Mouse (Mus musculus) heart, embryonic 12.5 days (tissue): ENCODE measurements around the gene App. TPM values are rescaled to one million over a fixed set of nuclear protein-coding genes. Genes with fewer than 3 reads are reported as not detected.

Experiments
- ATAC-seq: fragments of 200-750 bp; cut with Nextera tagmentation; 2 replicates; pipeline ENCODE4 v1.8.0; 2017; ENCODE audit warnings: moderate TSS enrichment, moderate library complexity; ENCODE audit not compliant: insufficient number of reproducible peaks, low FRiP score
- H3K27ac ChIP-seq: fragments of 300-500 bp; sonication (generic); 2 replicates; pipeline ENCODE4 v1.5.1; 2016; ENCODE audit warnings: mild to moderate bottlenecking, moderate library complexity; ENCODE audit not compliant: poor library complexity, severe bottlenecking
- H3K27me3 ChIP-seq: fragments of 300-500 bp; sonication (generic); replicated peaks from 2 replicates; pipeline ENCODE4 v1.6.1; 2016; ENCODE audit warnings: mild to moderate bottlenecking, moderate library complexity
- H3K36me3 ChIP-seq: fragments of 300-500 bp; sonication (generic); 2 replicates; pipeline ENCODE4 v1.6.1; 2016; ENCODE audit warnings: mild to moderate bottlenecking, moderate library complexity
- H3K4me1 ChIP-seq: fragments of 300-500 bp; sonication (generic); replicated peaks from 2 replicates; pipeline ENCODE4 v1.6.1; 2016; ENCODE audit warnings: mild to moderate bottlenecking
- H3K4me2 ChIP-seq: fragments of 300-500 bp; sonication (generic); 2 replicates; pipeline ENCODE4 v1.6.1; 2016; ENCODE audit warnings: mild to moderate bottlenecking, moderate library complexity
- H3K4me3 ChIP-seq: fragments of 300-500 bp; sonication (generic); 2 replicates; pipeline ENCODE4 v1.5.1; 2016; ENCODE audit warnings: mild to moderate bottlenecking
- H3K9ac ChIP-seq: fragments of 300-500 bp; sonication (generic); 2 replicates; pipeline ENCODE4 v1.6.1; 2016; ENCODE audit warnings: mild to moderate bottlenecking, moderate library complexity
- H3K9me3 ChIP-seq: fragments of 300-500 bp; sonication (generic); replicated peaks from 2 replicates; pipeline ENCODE4 v1.6.1; 2016; ENCODE audit warnings: mild to moderate bottlenecking, moderate library complexity
- WGBS: fragments of 180-500 bp; shearing (Covaris S2); methylation state at CpG from one replicate; pipeline ENCODE4 v1.1.7; 2016; 5-methylcytosine and 5-hydroxymethylcytosine counted together
- polyA plus RNA-seq: library from polyadenylated mRNA; unstranded; fragments of >200 nt; fragmentation: Nextera tagmentation; extraction: Ambion mirVana; gene quantifications from 2 replicates; pipeline ENCODE4 v1.2.1, GENCODE M21; 2016

The App gene
- polyA plus RNA-seq, 1 experiment from 2014 or later: 202 TPM

DNA sequence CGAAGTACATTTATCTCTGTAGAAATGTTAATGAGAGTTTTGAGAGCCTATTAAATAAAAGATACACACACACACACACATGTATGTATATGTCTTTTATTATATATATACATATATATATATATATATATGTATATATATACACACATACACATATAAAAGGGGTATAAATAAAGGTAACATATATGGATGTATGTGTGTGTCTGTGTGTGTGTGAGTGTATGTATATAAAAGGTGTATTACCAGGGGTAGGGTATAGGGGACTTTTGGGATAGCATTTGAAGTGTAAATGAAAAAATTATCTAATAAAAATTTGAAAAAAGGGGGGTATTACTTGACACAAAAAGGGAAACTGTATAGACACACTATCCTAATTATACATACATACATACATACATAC, 217.7 kb downstream of the App start:
- ATAC-seq: no peak
- H3K9me3 ChIP-seq: peaks cover 4% of the 10 kb centered on the region; the same call in 1 of the 2 replicates
- no peak overlapping the region for H3K4me3 ChIP-seq
- H3K27me3 ChIP-seq: no peaks in the 10 kb centered on the region
- H3K4me1 ChIP-seq: peaks cover 9% of the 10 kb centered on the region
- WGBS: 36% methylated on average over 1 of the region's 1 CpGs
- H3K27ac ChIP-seq: no peak overlapping the region
- H3K4me2 ChIP-seq: no peak overlapping the region
- H3K36me3 ChIP-seq: peaks cover 66% of the 10 kb centered on the region
- no peak overlapping the region for H3K9ac ChIP-seq

DNA sequence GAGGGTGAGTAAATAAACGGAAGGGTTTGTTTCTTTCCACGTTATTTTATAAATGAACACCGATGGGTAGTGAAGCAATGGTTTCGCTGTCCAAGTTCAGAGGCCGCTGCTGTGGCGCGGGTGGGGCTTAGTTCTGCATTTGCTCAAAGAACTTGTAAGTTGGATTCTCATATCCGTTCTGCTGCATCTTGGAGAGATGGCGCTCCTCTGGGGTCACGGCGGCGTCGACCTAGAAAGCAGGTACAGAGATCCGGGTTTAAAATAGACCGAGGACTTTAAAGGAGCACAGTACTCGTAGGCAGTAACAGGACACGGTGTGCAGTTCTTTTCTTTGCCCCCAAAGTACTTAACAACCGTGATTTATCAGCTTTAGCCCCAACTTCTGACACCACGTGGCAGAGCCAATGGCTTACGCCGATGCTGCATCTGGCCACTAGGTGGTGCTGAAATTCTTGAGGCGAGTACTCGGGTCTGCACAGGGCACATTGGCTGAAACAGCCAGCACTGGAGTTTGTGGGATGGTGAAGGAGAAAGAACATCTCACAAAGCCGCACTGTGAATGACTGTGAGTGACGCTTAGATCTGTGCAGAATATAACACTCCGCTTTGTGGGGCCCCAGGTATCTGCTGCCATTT, 218.2 kb downstream of the App start:
- Histone ChIP-seq H3K9me3 (peaks cover 4% of the 10 kb centered on the region; the same call in 1 of the 2 replicates), H3K36me3 (peaks cover 63% of the 10 kb centered on the region), H3K4me1 (peaks cover 9% of the 10 kb centered on the region), H3K4me2 (peak overlapping the region; percentile 36), H3K27ac (no peak overlapping the region), H3K9ac (no peak overlapping the region), H3K4me3 (no peak overlapping the region), H3K27me3 (no peaks in the 10 kb centered on the region)
- peak; percentile 79 for ATAC-seq
- 32% methylated on average over 26 of the region's 26 CpGs for WGBS

DNA sequence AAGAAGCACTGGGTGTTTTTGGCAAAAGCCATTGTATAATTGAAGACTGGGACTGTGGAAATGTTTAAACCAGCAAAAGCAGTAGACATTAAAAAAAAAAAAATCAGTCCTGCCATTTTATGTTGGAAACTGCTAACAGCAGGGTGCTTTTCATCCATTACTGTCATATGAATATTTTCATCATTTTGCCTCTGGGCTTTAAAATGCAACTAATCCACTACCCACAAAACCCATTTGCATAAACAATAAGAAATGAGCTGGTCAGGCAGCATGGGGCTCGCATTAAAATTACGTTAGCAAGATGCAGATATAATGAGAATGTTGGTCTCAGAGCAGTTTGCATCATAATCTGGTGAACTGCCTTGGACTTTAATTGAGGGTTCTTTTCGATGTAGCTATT, 242.5 kb downstream of the App start:
- WGBS: 82% methylated on average over 3 of the region's 3 CpGs
- H3K4me2 ChIP-seq: no peak overlapping the region
- H3K9me3 ChIP-seq: no peaks in the 10 kb centered on the region
- H3K9ac ChIP-seq: no peak overlapping the region
- H3K27ac ChIP-seq: no peak overlapping the region
- no peaks in the 10 kb centered on the region for H3K4me1 ChIP-seq
- no peak overlapping the region for H3K4me3 ChIP-seq
- no peaks in the 10 kb centered on the region for H3K36me3 ChIP-seq
- H3K27me3 ChIP-seq: no peaks in the 10 kb centered on the region
- no peak for ATAC-seq

DNA sequence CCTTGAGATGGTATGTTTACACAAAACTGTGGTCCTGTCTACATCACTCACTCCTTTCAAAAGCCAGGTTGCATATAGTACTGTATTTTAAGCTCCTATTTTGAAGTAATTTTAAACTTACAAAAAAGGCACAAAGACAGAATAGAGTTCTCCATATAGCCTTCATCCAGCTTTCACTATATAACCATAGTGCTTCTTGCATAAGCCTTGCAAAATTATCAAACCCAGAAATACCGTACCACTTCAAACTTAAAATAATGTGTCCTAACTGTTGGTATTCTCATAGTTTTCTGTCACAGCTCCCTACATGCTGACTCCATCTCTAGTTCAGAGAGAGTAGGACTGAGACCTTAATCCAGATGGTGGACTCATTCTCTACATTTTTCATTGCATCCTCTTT, 245.7 kb downstream of the App start:
- Histone ChIP-seq H3K4me2 (no peak overlapping the region), H3K36me3 (no peaks in the 10 kb centered on the region), H3K9ac (no peak overlapping the region), H3K9me3 (no peaks in the 10 kb centered on the region), H3K27ac (no peak overlapping the region), H3K4me1 (no peaks in the 10 kb centered on the region), H3K27me3 (no peaks in the 10 kb centered on the region), H3K4me3 (no peak overlapping the region)
- 80% methylated on average over 1 of the region's 1 CpGs for WGBS
- ATAC-seq: no peak

DNA sequence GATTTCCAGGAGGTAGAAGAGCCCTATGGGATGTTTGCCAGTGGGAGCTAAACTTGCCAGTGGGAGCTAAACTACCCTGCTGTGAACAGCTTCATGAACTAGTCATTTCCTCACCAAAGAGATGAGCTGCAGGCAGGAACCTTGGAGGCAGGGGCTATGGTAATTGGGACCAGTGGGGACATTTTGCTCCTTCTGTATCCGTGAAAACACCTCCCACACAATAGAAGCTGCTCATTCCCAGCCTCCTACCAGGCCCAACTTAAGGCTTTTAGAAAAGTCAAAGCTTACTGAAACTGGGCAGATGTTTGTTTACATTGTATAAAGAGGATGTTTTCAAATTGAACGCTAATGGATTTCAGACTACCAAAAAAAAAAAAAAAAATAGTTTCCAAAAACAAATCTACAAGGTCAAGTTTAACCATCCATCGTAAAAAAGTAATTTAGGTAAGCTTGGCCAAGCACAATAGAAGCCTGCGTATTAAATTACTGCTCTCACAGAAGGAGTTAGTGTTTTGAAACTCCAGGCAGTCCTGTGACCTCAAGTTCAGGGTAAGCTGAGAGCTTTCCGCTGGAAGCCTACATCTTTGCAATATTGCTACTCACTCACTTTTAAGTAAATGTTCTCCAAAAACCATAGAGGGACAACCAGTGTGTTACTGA, 253.8 kb downstream of the App start:
- Histone ChIP-seq H3K9me3 (no peaks in the 10 kb centered on the region), H3K9ac (no peak overlapping the region), H3K27ac (no peak overlapping the region), H3K4me2 (no peak overlapping the region), H3K4me3 (no peak overlapping the region), H3K27me3 (no peaks in the 10 kb centered on the region), H3K36me3 (no peaks in the 10 kb centered on the region), H3K4me1 (peaks cover 3% of the 10 kb centered on the region; the same call in 1 of the 2 replicates)
- ATAC-seq: no peak
- 63% methylated on average over 5 of the region's 5 CpGs for WGBS

DNA sequence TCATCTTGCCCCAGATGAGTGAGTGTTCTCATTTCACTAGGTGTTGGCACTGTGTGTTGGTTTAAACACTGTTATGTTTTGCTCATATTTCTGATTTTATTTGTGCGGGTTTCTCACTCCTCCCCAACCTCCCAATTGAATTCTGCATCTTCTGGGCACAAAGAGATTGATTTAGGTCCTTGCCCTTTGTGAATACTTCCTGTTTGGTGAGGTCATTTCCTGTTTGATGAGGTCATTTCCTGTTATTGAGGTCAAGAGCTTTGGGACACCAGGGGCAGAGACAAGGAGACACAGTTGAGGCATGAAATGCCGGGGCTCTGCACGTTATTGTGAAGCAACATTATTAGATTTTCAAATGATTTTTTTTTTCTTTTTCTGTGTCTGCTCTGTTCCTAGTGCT, 254.5 kb downstream of the App start:
- no peaks in the 10 kb centered on the region for H3K27me3 ChIP-seq
- no peak for ATAC-seq
- WGBS: 74% methylated on average over 3 of the region's 3 CpGs
- H3K9ac ChIP-seq: no peak overlapping the region
- H3K4me2 ChIP-seq: no peak overlapping the region
- H3K36me3 ChIP-seq: no peaks in the 10 kb centered on the region
- H3K9me3 ChIP-seq: no peaks in the 10 kb centered on the region
- H3K4me3 ChIP-seq: no peak overlapping the region
- H3K4me1 ChIP-seq: peaks cover 3% of the 10 kb centered on the region; the same call in 1 of the 2 replicates
- H3K27ac ChIP-seq: no peak overlapping the region

DNA sequence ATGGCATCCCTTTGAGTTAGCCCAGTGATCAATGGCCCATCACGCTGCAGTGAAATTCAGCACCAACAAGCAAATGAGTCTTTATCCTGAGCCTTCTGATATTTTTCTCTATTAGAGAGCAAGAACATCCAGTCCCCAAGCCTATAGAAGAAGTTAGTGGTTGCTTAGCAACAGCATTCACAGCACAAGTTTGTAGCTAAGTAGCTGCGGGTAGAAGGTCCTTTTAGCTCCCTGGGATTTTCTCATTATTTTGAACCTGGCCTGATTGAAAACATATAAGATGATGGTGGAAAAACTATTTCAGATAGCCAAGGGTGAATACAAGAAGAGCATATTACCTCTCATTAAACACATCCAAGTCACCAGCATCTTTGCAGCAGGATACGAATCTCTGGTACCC, 256.8 kb downstream of the App start:
- Histone ChIP-seq H3K27ac (no peak overlapping the region), H3K4me2 (no peak overlapping the region), H3K27me3 (no peaks in the 10 kb centered on the region), H3K9me3 (no peaks in the 10 kb centered on the region), H3K4me3 (no peak overlapping the region), H3K36me3 (no peaks in the 10 kb centered on the region), H3K4me1 (no peaks in the 10 kb centered on the region), H3K9ac (no peak overlapping the region)
- 70% methylated on average over 3 of the region's 3 CpGs for WGBS
- no peak for ATAC-seq

DNA sequence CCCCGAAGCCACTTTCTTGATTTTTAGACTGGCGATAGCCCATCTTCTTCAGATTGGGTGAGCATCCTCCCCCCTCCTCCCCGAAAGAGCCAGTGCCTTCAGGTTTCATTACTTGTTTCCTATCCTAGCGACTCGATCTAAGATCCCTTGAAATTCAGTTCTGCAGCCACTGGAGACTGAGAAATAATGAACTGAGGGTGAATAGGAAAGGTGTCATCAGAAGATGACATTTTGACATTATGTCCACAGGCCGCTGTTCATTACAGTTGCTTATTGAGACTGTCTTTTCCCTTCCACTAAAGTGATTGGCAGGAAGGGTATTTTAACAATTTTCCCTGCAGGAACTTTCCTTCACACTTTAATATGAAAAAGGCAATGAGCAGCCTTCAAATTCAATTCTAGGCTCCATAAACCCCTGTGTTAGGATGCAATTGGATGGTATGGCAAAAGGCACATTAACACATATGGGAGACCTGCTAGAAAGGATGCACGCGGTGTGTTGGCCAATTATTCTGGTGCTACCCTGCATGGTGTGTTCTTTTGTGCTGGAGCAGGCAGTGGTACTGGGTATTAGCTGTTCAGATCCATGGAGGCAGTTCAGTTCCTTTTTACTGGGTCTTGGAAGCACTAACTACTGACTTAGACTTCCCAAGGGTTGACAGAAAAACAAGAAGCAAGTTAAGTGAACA, 261.9 kb downstream of the App start:
- H3K27ac ChIP-seq: no peak overlapping the region
- no peaks in the 10 kb centered on the region for H3K9me3 ChIP-seq
- H3K27me3 ChIP-seq: no peaks in the 10 kb centered on the region
- no peak overlapping the region for H3K4me2 ChIP-seq
- ATAC-seq: no peak
- no peaks in the 10 kb centered on the region for H3K36me3 ChIP-seq
- no peak overlapping the region for H3K4me3 ChIP-seq
- H3K9ac ChIP-seq: no peak overlapping the region
- H3K4me1 ChIP-seq: no peaks in the 10 kb centered on the region
- 85% methylated on average over 8 of the region's 8 CpGs for WGBS

DNA sequence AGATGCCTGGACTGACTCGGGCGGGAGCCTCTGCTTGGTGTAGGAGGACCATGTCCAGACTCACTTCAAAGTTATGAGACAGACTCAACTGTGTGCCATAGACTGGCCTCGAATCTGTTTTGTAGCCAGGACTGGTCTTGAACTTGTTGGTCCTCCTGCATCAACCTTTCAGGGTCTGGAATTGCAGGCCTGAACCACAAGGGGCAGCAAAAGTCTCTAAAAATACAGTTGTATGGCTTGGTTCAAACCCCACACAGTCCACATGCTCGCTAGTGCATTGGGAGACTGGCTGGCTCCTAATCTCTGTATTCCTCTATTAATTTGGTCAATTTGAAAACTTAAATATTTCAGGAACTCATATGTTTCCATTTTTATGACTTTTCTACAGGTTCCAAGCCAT, 270.6 kb downstream of the App start:
- Histone ChIP-seq H3K27ac (no peak overlapping the region), H3K36me3 (no peaks in the 10 kb centered on the region), H3K9me3 (no peaks in the 10 kb centered on the region), H3K9ac (no peak overlapping the region), H3K4me1 (0 out of 2 replicates have a peak, but pooled peaks cover 4% of the 10 kb centered on the region), H3K4me2 (no peak overlapping the region), H3K27me3 (no peaks in the 10 kb centered on the region), H3K4me3 (no peak overlapping the region)
- 82% methylated on average over 4 of the region's 4 CpGs for WGBS
- no peak for ATAC-seq
